Mouse (Mus musculus): ENCODE results near the gene Usp38.
"Not testable (repeated sequence)": the region's sequence is repeated elsewhere in the genome, so short reads cannot be mapped to it uniquely, and the experiment has no call there.

Usp38 gene

DNA sequence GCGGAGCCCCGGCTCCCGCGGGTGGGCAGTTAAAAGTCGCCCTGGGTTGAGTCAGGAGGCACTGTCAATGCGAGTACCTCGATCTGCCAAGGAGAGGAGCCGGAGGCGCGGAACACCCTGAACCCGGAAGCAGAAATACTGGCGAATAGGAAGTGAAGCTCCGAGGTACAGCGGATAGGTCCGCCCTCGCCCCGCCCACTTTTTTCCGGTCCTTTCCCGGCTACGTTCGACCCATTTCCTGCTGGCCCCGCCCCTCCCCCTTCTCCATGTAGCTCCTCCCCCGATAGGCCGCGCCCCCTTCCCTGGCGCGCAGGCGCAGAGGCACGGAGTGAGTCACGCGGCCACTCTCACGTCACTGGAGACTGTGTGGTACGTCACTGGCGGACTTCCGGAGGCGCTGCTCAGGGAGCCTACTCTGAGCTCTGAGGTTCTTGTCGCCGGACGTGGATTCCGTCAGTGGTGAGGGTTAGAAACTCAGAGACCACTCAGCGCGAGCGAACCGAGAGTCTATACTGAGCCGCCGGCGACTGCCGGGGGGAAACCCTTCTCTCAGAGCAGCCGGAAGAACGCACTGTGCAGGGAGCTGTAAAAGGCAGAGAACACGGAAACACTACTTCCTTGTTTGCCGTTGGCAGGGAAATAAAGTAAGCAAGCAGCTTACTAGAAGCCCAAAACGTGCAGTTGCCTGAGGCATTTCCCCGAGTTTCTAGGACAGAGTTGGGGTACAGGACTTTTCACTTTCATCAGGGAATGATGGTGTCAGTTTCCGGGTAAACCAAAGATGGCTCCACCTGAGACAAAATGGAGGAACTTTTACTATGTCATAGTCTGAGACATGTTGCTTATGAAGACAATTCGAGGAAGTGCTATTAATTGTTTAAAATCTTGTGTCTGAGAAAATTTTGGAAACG, at the start of gene Usp38:
Usp38 (minus strand) TSS at position 140 of the 911 bp plus-strand sequence.
- DNase-seq: peak; percentile 97 to 98

DNA sequence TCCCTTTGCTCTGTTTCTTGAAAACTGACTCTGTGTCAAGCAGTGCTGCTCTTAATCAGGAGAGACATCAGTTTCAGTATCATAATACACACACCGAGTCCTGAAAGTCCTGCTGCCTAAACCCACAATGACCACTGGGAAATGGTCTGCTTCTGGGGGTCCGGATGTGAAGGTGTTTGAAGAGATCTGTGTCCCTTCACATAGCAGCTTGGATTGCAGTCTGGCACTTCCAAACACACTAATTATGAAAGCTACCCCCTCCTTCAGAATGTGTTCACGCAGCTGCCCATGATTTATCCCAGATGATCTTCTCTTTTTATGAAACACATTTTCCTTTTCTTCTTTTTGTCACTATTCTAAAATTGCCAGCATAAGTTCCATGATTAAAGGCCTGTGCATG, 47.8 kb upstream of the Usp38 start:
- no peak for DNase-seq

DNA sequence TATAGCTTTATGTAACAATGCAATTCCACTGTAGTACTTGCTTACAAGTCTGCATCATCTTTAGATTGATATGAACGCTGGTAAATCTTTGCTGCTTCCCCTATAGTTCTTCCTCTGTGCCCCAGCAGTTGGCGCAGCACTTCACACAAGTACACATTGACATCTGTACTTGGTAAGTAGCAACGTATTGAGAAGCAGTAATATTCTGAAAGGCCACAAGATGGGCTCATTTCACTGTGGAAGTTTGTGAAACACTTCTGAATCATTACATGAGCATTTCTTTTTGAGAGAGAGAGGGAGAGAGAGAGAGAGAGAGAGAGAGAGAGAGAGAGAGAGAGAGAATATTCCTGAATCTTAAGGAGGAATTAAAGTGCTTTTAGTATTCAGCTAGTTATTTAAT, 47.2 kb upstream of the Usp38 start:
- no peak for DNase-seq

DNA sequence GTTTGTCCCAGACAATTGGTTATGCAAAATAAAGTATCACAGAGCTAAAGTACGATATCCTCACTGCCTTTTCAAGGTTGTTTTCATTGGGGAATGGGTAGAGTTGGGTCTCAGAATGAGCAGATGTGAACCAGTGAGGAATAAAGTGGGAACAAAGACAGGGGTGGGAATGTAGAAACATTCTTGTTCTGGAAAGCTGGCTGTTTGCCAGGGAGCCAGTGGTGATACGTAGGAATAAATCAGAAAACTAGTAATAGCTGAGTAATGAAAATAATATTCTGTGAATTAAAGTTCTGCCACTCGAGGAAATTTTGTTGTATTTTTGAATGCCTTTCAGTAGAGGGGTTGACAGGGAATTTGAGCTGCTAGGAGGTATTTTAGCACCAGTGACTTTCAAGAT, 29.5 kb upstream of the Usp38 start:
- no peak for DNase-seq

DNA sequence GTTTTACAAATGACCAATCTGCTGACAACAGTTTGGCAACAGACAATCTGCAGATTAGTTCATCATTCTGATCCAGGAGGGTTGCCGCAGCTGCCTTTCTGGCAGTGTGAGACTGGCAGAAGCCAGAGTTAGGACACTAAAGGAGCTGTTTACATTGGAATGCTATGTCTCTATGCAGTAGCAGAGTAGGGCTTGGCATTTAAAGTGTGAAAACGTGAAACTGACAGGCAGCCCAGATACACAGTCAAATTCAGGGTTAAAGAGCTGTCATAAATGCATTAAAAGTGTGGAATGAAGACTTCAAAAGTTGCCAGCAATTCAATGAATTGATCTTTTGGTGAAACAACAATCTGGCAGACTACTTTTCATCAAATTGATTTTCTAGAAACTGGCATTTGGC, 13.3 kb upstream of the Usp38 start:
- no peak for DNase-seq

DNA sequence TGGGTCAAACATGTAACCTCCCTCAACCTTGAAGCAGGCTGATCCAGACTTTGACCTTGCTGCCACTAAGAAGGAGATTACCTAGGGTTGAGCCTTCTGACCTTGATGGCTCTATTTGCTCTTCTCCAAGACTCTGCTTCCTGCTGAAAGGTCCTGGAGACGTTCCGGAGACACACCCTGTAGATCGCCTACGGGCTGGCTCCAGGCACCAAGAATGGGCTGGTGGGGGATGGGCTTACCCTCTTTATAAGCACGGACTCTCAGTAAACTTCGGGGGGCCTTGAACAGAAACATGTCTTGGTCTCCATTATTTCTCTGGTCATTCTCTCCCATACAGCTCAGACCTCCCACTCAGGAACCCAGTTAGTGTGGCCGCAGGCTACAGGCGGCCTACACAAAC, 2.8 kb upstream of the Usp38 start:
- not testable (repeated sequence) for DNase-seq

- DNase-seq: no peak
These were observed 757 bp downstream of the Usp38 start for GRCm38 (mm10) chr8:81013811-81014530.

DNA sequence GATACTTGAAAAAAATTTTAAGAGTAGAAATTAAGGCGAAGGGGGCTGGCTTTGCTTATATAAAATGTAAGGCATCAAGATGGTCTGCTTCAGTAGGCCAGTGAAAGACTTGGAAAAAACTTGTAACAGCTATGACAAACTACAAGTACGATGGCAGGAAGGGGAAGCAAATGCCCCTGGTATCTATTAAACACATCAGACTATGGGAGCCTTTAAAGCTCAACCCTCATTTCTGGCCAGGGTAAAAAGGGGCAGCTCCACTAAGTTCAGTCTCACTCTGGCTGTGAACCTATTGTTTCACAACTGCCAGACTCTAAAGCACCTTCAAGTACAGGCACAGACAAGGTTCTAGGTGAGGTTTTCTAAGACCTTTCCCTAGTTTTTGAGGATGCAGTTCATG, 2.0 kb downstream of the Usp38 start:
- no peak for DNase-seq

DNA sequence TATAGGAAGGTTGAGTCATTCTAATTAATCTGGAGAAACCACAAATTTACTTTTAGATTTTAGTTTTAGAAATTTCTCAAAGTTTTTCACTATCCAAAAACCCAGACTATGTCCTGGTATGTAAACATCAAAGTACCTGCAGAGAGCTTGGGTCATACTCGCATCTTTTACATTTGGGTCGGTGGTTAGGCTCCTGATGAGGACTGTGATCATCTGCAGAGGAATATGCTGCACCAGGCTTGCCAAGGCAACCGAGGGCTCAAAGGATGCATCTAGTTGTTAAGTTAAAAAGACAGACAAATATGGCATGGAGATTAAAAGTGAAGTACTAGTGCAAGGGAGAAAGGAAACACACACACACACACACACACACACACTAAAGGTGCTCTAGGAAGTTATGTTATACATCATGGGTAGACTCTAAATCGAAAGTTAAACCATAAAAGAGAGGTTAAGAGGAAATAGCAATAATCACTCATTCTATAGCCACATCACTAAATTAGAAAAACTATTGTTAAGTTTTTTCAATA, 2.6 kb downstream of the Usp38 start:
- DNase-seq: peak in 1 of 2 experiments; percentile 13

GRCm38 (mm10) chr8:81010386-81010785, 4.3 kb downstream of the Usp38 start:
- DNase-seq: no peak

GRCm38 (mm10) chr8:81005114-81005513, 9.6 kb downstream of the Usp38 start:
- DNase-seq: no peak

- no peak for DNase-seq
These were observed 18.1 kb downstream of the Usp38 start for GRCm38 (mm10) chr8:80996632-80997031.

DNA sequence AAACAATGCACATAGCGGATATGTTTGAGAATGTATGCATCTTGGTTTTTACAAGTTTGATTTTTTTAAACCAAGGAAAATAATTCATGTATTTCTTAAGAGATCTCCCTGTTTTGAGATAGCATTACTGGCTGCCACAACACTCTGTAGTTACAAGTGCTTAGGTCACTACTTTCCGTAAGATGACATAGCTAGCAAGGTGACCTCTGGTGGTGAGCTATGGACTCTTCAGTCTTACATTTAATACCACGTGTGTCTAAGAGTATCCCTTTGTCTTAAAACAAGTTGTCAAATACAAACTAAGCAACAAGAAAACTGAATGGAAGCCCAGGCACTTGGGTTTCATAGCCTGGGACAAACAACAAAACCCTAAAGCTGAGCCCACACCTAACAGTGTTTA, 22.8 kb downstream of the Usp38 start:
- DNase-seq: no peak

GRCm38 (mm10) chr8:80982829-80983228, 31.9 kb downstream of the Usp38 start:
- DNase-seq: no peak

GRCm38 (mm10) chr8:80981696-80982095, 33.0 kb downstream of the Usp38 start:
- no peak for DNase-seq

DNA sequence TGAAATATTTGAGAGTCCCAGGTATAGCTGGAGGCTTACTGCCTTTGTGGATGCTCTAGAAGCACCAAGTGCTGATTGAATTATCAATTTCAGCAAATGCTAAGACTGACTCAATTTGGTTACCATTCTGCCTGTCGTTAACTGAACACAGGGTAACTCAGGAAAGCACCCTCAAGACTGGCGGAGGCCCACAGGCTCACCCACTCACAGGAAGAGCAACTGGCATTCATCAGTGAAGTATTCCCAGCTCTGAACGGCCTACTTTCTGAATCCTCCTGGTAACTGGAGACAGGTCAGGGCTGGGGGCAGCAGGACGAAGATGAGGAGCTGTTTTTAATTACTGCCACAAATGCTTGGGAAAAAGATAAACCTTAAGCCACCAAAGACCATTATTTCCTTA, 34.7 kb downstream of the Usp38 start:
- DNase-seq: no peak

DNA sequence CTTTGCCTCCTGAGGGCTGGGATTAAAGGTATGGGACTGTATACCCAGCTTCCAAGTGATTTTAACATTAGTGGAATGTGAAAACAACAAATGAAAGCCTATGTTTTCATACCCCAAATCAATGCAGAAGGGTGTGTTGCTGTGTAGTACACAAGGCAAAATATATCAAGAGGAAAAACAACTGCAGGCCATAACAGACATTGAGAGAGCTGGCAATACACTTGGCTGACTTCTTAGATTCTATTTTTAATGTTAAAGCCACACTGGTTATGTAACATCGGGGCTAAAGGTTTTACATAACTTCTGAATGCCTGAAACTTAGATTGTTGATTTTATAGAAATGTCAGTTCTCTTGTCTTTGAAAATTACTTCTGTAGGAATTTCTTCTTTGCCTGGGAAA, 37.5 kb downstream of the Usp38 start:
- DNase-seq: no peak

DNA sequence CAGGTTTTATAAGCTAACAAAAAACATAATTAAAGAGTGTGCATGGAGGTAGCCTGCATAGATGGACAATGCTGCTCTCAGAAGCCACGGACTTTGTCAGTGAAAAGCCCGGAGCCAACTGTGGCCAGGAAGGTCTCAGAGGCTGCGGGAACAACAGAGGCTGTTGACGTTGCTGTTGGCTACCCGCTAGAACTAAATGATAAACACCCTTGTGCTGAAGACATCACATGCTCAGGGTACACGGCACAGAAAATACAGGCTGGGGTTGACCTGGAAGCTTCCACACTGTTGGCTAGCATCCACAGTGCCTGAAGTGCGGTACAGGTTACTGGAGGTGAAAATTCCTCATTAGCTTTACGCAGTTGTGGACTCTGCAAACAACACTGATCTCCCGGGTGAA, 43.6 kb downstream of the Usp38 start:
- no peak for DNase-seq

DNA sequence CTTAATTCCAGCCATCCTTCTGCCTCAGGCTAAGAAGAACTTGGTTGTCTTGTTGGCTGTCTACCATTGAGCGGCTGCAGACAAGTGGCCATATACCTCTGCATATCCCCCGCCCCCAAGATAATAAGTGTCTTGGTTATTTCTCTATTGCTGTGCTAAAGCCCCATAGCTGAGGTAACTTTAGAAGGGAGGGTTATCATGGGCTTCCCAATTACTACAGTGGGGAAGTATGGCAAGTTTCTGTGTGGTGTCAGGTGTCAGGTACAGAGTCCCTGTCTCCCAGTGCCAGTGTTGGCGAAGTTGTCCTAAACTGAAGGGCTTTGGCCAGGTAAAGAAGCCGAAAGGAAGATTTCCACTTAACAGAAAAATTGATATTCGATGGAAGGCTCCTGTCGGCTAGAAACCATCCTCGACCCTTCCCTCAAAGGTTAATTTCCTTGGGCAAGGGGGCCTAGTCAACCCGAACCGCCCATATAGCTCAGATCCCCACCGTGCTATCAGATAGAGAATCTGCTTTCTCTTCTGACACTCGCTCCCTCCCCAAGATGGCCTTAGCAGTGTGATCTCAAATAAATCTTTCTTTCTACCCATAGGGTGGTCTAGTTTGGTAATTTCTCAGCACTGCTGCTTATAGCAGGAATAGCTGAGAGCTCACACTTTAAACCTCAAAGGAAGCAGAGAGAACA, 44.6 kb downstream of the Usp38 start:
- DNase-seq: no peak

DNA sequence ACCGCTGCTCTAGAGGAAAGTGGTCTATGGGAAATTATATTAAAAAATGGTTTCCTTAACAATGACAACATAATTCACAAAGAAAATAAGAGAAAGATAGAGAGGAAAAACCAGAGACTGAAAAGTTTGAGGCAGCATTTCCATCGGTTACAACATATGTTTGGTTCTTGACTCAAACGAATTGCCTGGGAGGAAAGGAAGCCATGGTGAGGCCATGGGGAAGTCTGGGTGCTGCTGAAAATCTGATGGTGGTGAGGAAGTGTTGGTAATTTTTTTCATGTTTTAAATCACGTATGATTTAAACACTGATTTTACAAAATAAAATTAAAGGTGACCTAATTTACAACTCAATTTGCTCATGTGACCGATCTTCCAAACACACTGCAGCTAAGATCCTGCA, 45.3 kb downstream of the Usp38 start:
- no peak for DNase-seq

DNA sequence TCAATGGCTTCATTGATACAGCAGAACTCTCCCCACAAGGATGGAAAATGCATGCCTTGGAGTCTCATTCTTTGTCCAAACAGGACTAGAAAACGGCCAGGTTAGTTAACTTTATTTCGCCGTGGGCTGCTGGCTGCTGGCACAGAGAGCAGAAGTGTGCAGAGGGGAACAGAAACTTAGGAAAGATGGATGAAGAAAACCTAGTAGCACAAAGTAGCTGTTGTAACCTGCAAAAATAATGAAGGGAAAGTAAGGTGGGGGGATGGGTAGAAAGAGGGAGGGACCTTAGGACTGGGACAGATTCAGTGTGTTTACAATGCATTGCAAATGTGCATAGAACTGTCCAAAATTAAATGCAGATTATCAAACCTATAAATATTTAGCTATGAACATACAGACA, 51.6 kb downstream of the Usp38 start:
- DNase-seq: no peak

DNA sequence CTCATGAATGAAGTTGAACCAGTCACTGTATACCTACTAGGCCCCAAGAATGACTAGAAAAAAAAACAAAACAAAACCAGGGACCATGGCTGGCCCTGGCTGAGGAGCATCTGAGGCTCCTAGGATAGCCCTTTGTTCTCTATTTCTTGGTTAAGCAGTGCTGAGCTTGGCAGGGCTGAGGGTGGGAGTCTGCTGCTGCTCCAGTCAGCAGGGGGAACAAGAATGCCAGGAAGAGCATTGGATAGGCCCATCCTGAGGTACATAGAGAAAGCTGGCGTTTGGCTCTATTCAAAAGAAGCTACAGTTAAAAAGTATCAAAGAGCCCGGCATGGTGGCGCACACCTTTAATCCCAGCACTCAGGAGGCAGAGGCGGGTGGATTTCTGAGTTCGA, 52.1 kb downstream of the Usp38 start:
- DNase-seq: no peak

- DNase-seq: no peak
These were observed 52.7 kb downstream of the Usp38 start for GRCm38 (mm10) chr8:80961937-80962591.

Measured in thymus, adult 18-20 months (tissue).